Mouse (Mus musculus) kidney, embryonic 16.5 days (tissue): ENCODE results near the gene Cldn13. TPM values are rescaled to one million over a fixed set of nuclear protein-coding genes. Genes with fewer than 3 reads are reported as not detected.

Experiments used
- ATAC-seq: fragments of 200-750 bp; cut with Nextera tagmentation; 2 replicates; pipeline ENCODE4 v1.8.0; 2017; ENCODE audit warnings: moderate TSS enrichment; ENCODE audit not compliant: low FRiP score, low TSS enrichment
- H3K27ac ChIP-seq: fragments of 300-500 bp; sonication (generic); 2 replicates; pipeline ENCODE4 v1.5.1; 2014; ENCODE audit warnings: low read length
- H3K27me3 ChIP-seq: fragments of 300-500 bp; sonication (generic); 2 replicates; pipeline ENCODE4 v1.6.1; 2014; ENCODE audit warnings: low read length, control low read depth, mixed read lengths; ENCODE audit not compliant: insufficient read depth
- H3K36me3 ChIP-seq: fragments of 300-500 bp; sonication (generic); 2 replicates; pipeline ENCODE4 v1.6.1; 2014; ENCODE audit warnings: low read length, control low read depth, mixed read lengths; ENCODE audit not compliant: insufficient read depth
- H3K4me1 ChIP-seq: fragments of 300-500 bp; sonication (generic); 2 replicates; pipeline ENCODE4 v1.6.1; 2014; ENCODE audit warnings: low read length, control low read depth, mixed read lengths; ENCODE audit not compliant: insufficient read depth
- H3K4me2 ChIP-seq: fragments of 300-500 bp; sonication (generic); replicated peaks from 2 replicates; pipeline ENCODE4 v1.6.1; 2014; ENCODE audit warnings: low read depth, low read length
- H3K4me3 ChIP-seq: fragments of 300-500 bp; sonication (generic); 2 replicates; pipeline ENCODE4 v1.5.1; 2014; ENCODE audit warnings: mild to moderate bottlenecking, low read length
- H3K9ac ChIP-seq: fragments of 300-500 bp; sonication (generic); replicated peaks from 2 replicates; pipeline ENCODE4 v1.6.1; 2014; ENCODE audit warnings: low read length
- H3K9me3 ChIP-seq: fragments of 300-500 bp; sonication (generic); 2 replicates; pipeline ENCODE4 v1.6.1; 2016; ENCODE audit warnings: low read length, control low read depth
- WGBS: fragments of 180-500 bp; shearing (Covaris S2); extraction: QIAGEN DNeasy Blood & Tissue Kit; methylation state at CpG from one replicate; pipeline ENCODE4 v1.1.7; 2014; 5-methylcytosine and 5-hydroxymethylcytosine counted together
- polyA plus RNA-seq: library from polyadenylated mRNA; unstranded; fragments of >200 nt; fragmentation: Nextera tagmentation; extraction: Ambion mirVana; gene quantifications from 2 replicates; pipeline ENCODE4 v1.2.1, GENCODE M21; 2015

Gene Cldn13
- polyA plus RNA-seq, 1 experiment from 2014 or later: 0.99 TPM

DNA sequence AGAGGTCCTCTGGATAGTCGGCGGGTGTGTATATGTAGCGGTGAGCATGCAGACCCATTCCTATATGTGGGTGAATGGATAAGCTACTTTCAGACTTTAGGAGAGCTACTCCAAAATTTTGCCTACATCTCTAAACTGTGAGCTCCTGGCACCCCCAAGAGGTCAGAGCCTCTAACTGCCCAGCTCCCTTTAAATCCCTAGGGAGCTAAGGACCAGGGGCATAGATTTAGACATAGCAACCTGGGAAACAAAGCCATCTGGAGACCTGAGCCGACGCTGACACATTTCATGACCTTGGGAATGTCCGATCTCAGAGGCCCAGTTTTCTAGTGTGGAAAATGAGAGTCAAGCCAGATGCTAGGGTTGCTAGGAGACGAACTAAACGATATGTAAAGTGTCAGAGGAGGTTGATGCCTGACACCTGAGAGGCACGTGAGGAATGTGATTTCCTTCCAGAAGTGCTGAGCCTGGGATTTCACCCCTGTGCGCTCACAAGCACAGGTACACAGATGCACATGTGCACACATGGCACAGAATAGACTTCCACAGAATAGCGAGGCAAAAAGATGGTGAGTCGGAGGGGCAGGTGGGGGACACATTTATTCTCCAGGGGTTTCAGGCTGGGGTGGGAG, 14.2 kb downstream of the Cldn13 start:
- Histone ChIP-seq H3K4me2 (no peak overlapping the region), H3K4me1 (no peaks in the 10 kb centered on the region), H3K9me3 (no peaks in the 10 kb centered on the region), H3K9ac (no peak overlapping the region), H3K36me3 (no peaks in the 10 kb centered on the region), H3K27me3 (no peaks in the 10 kb centered on the region), H3K27ac (no peak overlapping the region), H3K4me3 (no peak overlapping the region)
- 45% methylated on average over 12 of the region's 12 CpGs for WGBS
- peak; percentile 59; the same call in 1 of the 2 replicates for ATAC-seq

DNA sequence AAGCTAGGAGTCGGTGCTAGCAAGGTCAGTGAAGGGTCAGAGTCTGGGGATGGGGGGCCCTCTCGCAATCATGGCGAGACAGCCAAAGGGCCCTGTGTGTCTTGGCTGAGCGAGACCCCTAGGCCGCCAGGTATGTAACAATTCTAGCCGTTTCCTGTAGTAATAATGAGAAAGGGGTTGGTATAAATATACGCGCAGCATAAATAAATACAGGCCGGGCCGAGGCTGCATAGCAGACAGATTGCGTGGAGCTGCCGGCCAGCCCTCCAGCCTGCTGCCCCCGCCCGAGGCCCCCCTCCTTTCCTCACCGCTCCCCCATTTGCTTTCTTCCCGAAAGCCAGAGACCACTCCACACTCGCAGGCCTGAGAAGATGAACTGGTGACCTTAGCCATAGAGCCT, 17.7 kb downstream of the Cldn13 start:
- no peak overlapping the region for H3K4me3 ChIP-seq
- H3K27me3 ChIP-seq: no peaks in the 10 kb centered on the region
- H3K27ac ChIP-seq: no peak overlapping the region
- 60% methylated on average over 17 of the region's 17 CpGs for WGBS
- ATAC-seq: no peak
- H3K4me1 ChIP-seq: no peaks in the 10 kb centered on the region
- H3K9me3 ChIP-seq: no peaks in the 10 kb centered on the region
- H3K36me3 ChIP-seq: no peaks in the 10 kb centered on the region
- no peak overlapping the region for H3K4me2 ChIP-seq
- no peak overlapping the region for H3K9ac ChIP-seq

DNA sequence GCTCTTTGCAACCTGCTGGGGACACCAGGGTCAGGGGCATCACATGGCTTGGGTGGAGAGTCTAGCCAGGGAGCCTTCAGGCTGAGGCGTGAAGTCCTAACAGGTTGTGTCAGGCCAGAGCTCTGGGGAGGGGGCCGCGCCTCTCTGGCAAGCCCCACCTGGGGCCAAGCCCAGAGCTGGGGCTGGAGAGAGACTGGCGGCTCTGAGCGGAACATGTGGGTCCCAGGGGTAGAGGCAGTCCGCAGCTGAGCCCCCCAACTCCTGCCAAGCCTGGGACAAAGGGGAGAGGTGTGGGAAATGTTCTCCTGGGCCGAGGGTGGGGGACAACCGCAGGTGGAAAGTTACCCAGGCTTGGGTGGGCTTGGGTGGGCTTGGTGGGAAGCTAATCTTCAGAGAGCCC, 18.4 kb downstream of the Cldn13 start:
- WGBS: 91% methylated on average over 8 of the region's 8 CpGs
- no peaks in the 10 kb centered on the region for H3K36me3 ChIP-seq
- H3K9me3 ChIP-seq: no peaks in the 10 kb centered on the region
- H3K9ac ChIP-seq: no peak overlapping the region
- no peaks in the 10 kb centered on the region for H3K27me3 ChIP-seq
- no peak overlapping the region for H3K4me2 ChIP-seq
- no peak overlapping the region for H3K4me3 ChIP-seq
- no peaks in the 10 kb centered on the region for H3K4me1 ChIP-seq
- no peak for ATAC-seq
- no peak overlapping the region for H3K27ac ChIP-seq

DNA sequence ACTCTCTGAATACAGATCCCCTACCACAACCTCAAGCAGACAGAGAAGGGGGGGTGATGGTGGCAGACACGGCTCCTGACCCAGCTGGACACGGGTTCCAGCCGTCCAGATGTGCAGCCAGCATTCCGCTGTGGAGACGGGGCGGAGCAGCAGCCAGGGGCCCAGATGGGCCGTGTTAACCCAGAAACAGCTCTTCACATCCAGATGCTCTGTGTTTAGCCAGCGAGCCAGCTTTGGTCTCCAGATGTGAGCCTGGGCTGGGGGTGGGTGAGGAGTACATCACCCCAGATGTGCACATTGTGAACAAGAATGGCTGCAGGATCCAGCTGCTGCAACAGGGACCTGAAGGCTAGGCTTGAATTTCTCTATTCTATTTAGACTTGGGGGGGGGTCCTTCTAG, 20.0 kb downstream of the Cldn13 start:
- WGBS: 51% methylated on average over 8 of the region's 8 CpGs
- ATAC-seq: 0 out of 2 replicates have a peak, but pooled peaks have one; percentile 30

DNA sequence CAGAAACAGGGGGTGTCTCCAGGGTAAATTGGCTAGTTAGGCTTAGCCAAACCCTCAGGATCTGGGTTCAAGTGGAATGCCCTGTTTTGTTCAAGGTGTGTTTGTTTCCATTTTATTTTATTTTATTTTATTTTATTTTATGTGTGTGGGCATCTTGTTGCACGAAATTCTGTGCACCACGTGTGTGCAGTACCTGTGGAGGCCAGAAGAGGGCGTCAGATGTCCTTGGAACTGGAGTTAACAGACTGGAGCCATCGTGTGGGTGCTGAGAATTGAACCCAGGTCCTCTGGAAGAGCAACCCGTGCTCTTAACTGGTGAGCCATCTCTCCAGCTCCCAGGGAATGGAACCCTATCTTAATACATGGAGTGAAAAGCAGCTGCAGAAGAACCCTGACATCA, 22.6 kb downstream of the Cldn13 start:
- Histone ChIP-seq H3K36me3 (no peaks in the 10 kb centered on the region), H3K9me3 (no peaks in the 10 kb centered on the region), H3K9ac (no peak overlapping the region), H3K4me2 (no peak overlapping the region), H3K27me3 (no peaks in the 10 kb centered on the region), H3K4me1 (no peaks in the 10 kb centered on the region), H3K27ac (no peak overlapping the region), H3K4me3 (no peak overlapping the region)
- no peak for ATAC-seq
- WGBS: 84% methylated on average over 5 of the region's 5 CpGs

More for the DNA sequence above, 20.0 kb downstream of the Cldn13 start:
- Histone ChIP-seq H3K36me3 (no peaks in the 10 kb centered on the region), H3K9me3 (no peaks in the 10 kb centered on the region), H3K9ac (no peak overlapping the region), H3K4me1 (no peaks in the 10 kb centered on the region), H3K27ac (no peak overlapping the region), H3K4me2 (no peak overlapping the region), H3K27me3 (no peaks in the 10 kb centered on the region), H3K4me3 (no peak overlapping the region)

DNA sequence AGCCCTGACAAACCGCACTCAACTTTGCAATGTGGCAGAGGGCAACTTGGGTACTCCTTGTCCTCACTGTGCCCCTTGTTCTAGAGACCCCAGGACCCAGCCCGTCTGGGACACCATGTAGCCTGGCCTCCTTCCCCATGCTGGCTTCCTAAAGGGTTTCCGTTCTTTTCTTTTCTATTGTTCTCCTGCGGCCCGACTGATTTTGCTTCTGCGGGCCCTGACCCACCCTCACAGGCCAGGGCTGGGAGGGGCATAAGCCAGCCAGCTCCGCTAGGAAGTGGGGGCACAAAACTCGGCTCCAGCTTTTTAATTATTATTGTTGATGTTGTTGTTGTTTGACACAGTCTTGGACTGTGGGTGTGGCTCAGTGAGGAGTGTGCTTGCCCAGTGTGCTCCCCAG, 23.8 kb downstream of the Cldn13 start:
- Histone ChIP-seq H3K9ac (no peak overlapping the region), H3K4me3 (no peak overlapping the region), H3K27ac (peak overlapping the region; percentile 57; the same call in 1 of the 2 replicates), H3K9me3 (no peaks in the 10 kb centered on the region), H3K4me1 (no peaks in the 10 kb centered on the region), H3K27me3 (no peaks in the 10 kb centered on the region), H3K4me2 (no peak overlapping the region), H3K36me3 (no peaks in the 10 kb centered on the region)
- whole genome bisulfite sequencing: 85% methylated on average over 8 of the region's 8 CpGs
- ATAC-seq: peak; percentile 39; the same call in 1 of the 2 replicates

DNA sequence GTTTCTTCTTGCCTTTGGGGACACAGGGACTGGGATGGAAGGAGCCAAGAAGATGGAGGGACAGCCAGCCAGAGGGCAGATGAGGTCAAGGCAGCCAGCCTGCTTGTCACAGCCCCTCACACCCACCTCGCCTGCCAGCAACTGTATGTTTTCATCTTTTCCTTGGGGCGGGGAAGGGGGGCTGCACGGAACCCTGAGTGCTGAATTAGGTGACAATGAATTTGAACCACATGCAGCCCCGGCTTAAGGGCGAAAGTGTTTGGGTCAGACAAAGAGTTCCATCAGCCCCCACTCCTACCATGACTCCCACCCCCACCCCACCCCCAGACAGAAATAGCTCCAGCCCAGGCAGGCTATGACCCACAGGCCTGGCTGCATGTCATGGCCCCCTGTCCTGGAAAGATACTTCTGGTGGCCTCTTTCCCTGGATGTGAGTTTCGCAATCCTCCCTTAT, 24.7 kb downstream of the Cldn13 start:
- no peaks in the 10 kb centered on the region for H3K9me3 ChIP-seq
- H3K27ac ChIP-seq: peak overlapping the region; percentile 57; the same call in 1 of the 2 replicates
- no peaks in the 10 kb centered on the region for H3K4me1 ChIP-seq
- H3K27me3 ChIP-seq: no peaks in the 10 kb centered on the region
- 67% methylated on average over 6 of the region's 6 CpGs for WGBS
- H3K36me3 ChIP-seq: no peaks in the 10 kb centered on the region
- no peak overlapping the region for H3K4me2 ChIP-seq
- H3K9ac ChIP-seq: no peak overlapping the region
- no peak for ATAC-seq
- H3K4me3 ChIP-seq: no peak overlapping the region

DNA sequence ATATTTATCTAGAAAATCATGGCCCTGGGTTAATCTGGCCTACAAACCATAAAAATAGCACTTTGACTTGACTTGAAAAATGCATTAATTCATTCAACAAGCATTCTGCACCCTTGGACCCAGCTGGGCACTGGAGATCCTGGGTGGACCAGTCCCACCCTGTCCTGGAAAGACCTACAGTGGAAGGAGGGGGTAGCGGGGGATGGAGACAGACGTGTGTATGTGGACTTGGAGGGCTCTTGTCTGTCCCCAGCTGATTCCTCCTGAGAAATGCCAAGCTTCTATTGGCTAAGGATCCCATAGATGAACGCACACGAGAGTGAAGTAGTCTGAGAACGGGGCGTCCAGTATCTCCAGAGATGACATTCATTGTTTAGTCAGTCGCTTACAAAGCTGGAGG, 26.8 kb downstream of the Cldn13 start:
- Histone ChIP-seq H3K4me3 (no peak overlapping the region), H3K4me2 (no peak overlapping the region), H3K36me3 (no peaks in the 10 kb centered on the region), H3K27ac (peak overlapping the region; percentile 54; the same call in 1 of the 2 replicates), H3K4me1 (no peaks in the 10 kb centered on the region), H3K9me3 (no peaks in the 10 kb centered on the region), H3K9ac (no peak overlapping the region), H3K27me3 (no peaks in the 10 kb centered on the region)
- ATAC-seq: no peak
- 87% methylated on average over 7 of the region's 7 CpGs for WGBS

DNA sequence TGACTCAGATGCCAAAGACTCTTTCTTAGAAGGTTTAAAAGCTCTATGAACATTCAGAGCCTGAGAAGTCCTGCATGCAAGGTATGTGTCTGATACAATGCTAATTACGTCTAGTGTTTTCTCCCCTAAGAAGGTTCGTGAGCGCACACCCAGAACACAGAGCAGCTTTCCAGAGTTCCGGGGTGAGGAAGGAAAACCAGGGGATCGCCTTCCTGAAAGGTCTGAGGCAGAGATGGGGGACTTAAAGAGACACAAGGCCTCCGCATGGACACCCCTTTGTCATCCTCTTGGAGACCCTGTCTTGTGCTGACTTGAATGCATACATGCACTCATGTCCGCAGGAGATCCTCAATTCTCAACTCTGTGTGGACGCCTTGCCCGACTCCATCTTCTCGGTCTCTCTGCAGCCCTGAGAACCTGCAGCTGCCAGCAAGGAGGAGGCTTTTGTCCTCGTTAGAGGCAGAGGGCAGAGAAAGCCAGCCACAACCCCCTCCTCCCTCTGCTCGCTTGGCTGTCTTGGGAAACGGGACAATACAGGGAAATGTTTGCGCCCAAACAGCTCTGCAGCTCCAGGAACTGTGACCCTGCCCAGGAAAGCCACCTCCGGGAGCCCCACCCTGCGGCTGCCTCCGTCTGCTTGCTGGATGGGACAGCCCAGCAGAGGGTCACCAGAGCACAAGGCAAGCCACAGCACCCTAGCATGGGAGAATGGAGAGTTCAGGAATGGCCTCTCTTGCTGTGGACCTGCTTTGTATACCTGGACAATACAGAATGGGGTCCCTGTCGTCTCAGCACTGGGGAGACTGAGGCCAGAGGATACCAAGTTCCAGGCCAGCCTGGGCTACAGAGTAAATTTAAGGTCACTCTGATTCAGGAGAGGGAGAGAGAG, 27.6 kb downstream of the Cldn13 start:
- Histone ChIP-seq H3K4me1 (no peaks in the 10 kb centered on the region), H3K9me3 (no peaks in the 10 kb centered on the region), H3K27me3 (no peaks in the 10 kb centered on the region), H3K9ac (no peak overlapping the region), H3K4me3 (no peak overlapping the region), H3K36me3 (no peaks in the 10 kb centered on the region), H3K4me2 (no peak overlapping the region), H3K27ac (peak overlapping the region; percentile 69)
- 54% methylated on average over 18 of the region's 18 CpGs for WGBS
- ATAC-seq: peak; percentile 39; the same call in 1 of the 2 replicates

DNA sequence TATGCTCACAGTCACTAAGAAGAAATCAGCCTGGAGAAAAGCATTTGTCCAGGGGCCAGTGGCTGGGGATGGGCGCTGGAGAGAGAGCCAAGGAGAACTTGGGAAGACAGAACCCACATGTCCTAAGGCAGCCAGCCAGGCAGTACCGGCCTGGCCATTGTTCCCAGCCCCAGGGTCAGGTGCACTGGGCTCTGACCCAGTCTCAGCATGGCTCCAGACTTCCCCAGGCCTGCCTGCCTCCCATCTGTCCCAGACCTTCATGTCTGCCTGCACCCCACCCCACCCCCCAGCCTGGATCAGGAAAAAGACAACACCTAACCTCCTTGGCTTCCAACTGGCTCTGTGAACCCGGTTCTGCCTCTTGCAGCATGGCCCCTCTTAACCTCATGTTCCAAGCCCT, 32.2 kb downstream of the Cldn13 start:
- no peaks in the 10 kb centered on the region; the same call in 1 of the 2 replicates for H3K9me3 ChIP-seq
- H3K27me3 ChIP-seq: no peaks in the 10 kb centered on the region
- no peak overlapping the region for H3K4me3 ChIP-seq
- no peaks in the 10 kb centered on the region for H3K36me3 ChIP-seq
- H3K9ac ChIP-seq: no peak overlapping the region
- no peak overlapping the region for H3K27ac ChIP-seq
- WGBS: 64% methylated on average over 3 of the region's 3 CpGs
- no peak; the same call in 1 of the 2 replicates for ATAC-seq
- no peak overlapping the region for H3K4me2 ChIP-seq
- H3K4me1 ChIP-seq: no peaks in the 10 kb centered on the region
